Mouse (Mus musculus) lung, embryonic 16.5 days (tissue): ENCODE results near the gene Hoxa11. TPM values are rescaled to one million over a fixed set of nuclear protein-coding genes. Genes with fewer than 3 reads are reported as not detected.
A peak's percentile ranks its signal among the peaks of the same experiment; 100 is the strongest.

Source experiments
- ATAC-seq: fragments of 200-750 bp; cut with Nextera tagmentation; 2 replicates; pipeline ENCODE4 v1.8.0; 2017; ENCODE audit warnings: low read depth, mild to moderate bottlenecking, moderate library complexity
- H3K27ac ChIP-seq: fragments of 300-500 bp; sonication (generic); 2 replicates; pipeline ENCODE4 v1.5.1; 2014; ENCODE audit warnings: mild to moderate bottlenecking, control low read depth, low read length
- H3K27me3 ChIP-seq: fragments of 300-500 bp; sonication (generic); 2 replicates; pipeline ENCODE4 v1.6.1; 2014; ENCODE audit warnings: low read depth, low read length, mixed read lengths; ENCODE audit not compliant: control insufficient read depth, insufficient read depth
- H3K36me3 ChIP-seq: fragments of 300-500 bp; sonication (generic); 2 replicates; pipeline ENCODE4 v1.6.1; 2014; ENCODE audit warnings: low read length; ENCODE audit not compliant: control insufficient read depth, insufficient read depth
- H3K4me1 ChIP-seq: fragments of 300-500 bp; sonication (generic); replicated peaks from 2 replicates; pipeline ENCODE4 v1.6.1; 2014; ENCODE audit warnings: low read length, mixed read lengths; ENCODE audit not compliant: control insufficient read depth, insufficient read depth
- H3K4me2 ChIP-seq: fragments of 300-500 bp; sonication (generic); 2 replicates; pipeline ENCODE4 v1.6.1; 2014; ENCODE audit warnings: low read depth, low read length, control low read depth
- H3K4me3 ChIP-seq: fragments of 300-500 bp; sonication (generic); 2 replicates; pipeline ENCODE4 v1.5.1; 2014; ENCODE audit warnings: mild to moderate bottlenecking, low read length, control low read depth
- H3K9ac ChIP-seq: fragments of 300-500 bp; sonication (generic); 2 replicates; pipeline ENCODE4 v1.6.1; 2014; ENCODE audit warnings: low read length, control low read depth
- H3K9me3 ChIP-seq: fragments of 300-500 bp; sonication (generic); 2 replicates; pipeline ENCODE4 v1.6.1; 2016; ENCODE audit warnings: low read length; ENCODE audit not compliant: control insufficient read depth
- WGBS: fragments of 180-500 bp; shearing (Covaris S2); extraction: QIAGEN DNeasy Blood & Tissue Kit; methylation state at CpG from one replicate; pipeline ENCODE4 v1.1.7; 2014; 5-methylcytosine and 5-hydroxymethylcytosine counted together
- polyA plus RNA-seq: library from polyadenylated mRNA; unstranded; fragments of >200 nt; fragmentation: Nextera tagmentation; extraction: Ambion mirVana; gene quantifications from 2 replicates; pipeline ENCODE4 v1.2.1, GENCODE M21; 2015

Hoxa11 gene
- polyA plus RNA-seq, 1 experiment from 2014 or later, result not detected

- no peak overlapping the region for H3K27ac ChIP-seq
- H3K27me3 ChIP-seq, result peaks cover 96% of the 10 kb centered on the region
- peaks cover 2% of the 10 kb centered on the region; the same call in 1 of the 2 replicates for H3K4me1 ChIP-seq
- no peak overlapping the region for H3K9ac ChIP-seq
- 2% methylated on average over 23 of the region's 23 CpGs for WGBS
- no peaks in the 10 kb centered on the region for H3K36me3 ChIP-seq
- no peak overlapping the region for H3K4me2 ChIP-seq
- no peaks in the 10 kb centered on the region for H3K9me3 ChIP-seq
- ATAC-seq, result no peak
- no peak overlapping the region for H3K4me3 ChIP-seq
These were observed 1.1 kb downstream of the Hoxa11 start for GRCm38 (mm10) chr6:52244471-52245039.

GRCm38 (mm10) chr6:52243681-52244121, 1.9 kb downstream of the Hoxa11 start:
- Histone ChIP-seq H3K4me2 (no peak overlapping the region), H3K9ac (no peak overlapping the region), H3K4me1 (peaks cover 2% of the 10 kb centered on the region; the same call in 1 of the 2 replicates), H3K27ac (no peak overlapping the region), H3K27me3 (peaks cover 93% of the 10 kb centered on the region), H3K4me3 (no peak overlapping the region), H3K9me3 (no peaks in the 10 kb centered on the region), H3K36me3 (no peaks in the 10 kb centered on the region)
- no peak for ATAC-seq
- WGBS, result 0% methylated on average over 12 of the region's 12 CpGs

- H3K27me3 ChIP-seq, result peaks cover 90% of the 10 kb centered on the region
- H3K4me2 ChIP-seq, result no peak overlapping the region
- H3K4me3 ChIP-seq, result no peak overlapping the region
- no peak for ATAC-seq
- H3K36me3 ChIP-seq, result no peaks in the 10 kb centered on the region
- H3K9me3 ChIP-seq, result no peaks in the 10 kb centered on the region
- H3K9ac ChIP-seq, result no peak overlapping the region
- 7% methylated on average over 4 of the region's 4 CpGs for whole genome bisulfite sequencing
- peaks cover 2% of the 10 kb centered on the region; the same call in 1 of the 2 replicates for H3K4me1 ChIP-seq
- no peak overlapping the region for H3K27ac ChIP-seq
These were observed 2.7 kb downstream of the Hoxa11 start for GRCm38 (mm10) chr6:52242801-52243332.

- Histone ChIP-seq H3K9ac (no peak overlapping the region), H3K36me3 (no peaks in the 10 kb centered on the region), H3K27me3 (peaks cover 92% of the 10 kb centered on the region), H3K27ac (no peak overlapping the region), H3K4me1 (peaks cover 2% of the 10 kb centered on the region; the same call in 1 of the 2 replicates), H3K9me3 (no peaks in the 10 kb centered on the region), H3K4me3 (no peak overlapping the region), H3K4me2 (no peak overlapping the region)
- ATAC-seq, result no peak
- WGBS, result 9% methylated on average over 9 of the region's 9 CpGs
These were observed 4.5 kb downstream of the Hoxa11 start for GRCm38 (mm10) chr6:52241001-52241621.

GRCm38 (mm10) chr6:52240389-52241000, 5.1 kb downstream of the Hoxa11 start, which contains the start of gene Hoxa10:
Gene Hoxa10, minus strand, starts transcription at chr6:52240854.
- 0 out of 2 replicates have a peak within 1 kb of the TSS, but pooled peaks have one; percentile 6 for H3K4me3 ChIP-seq
- WGBS, result 2% methylated on average over 35 of the region's 35 CpGs
- H3K27me3 ChIP-seq, result peaks cover 92% of the 10 kb centered on the region
- H3K27ac ChIP-seq, result no peak within 1 kb of the TSS
- peaks cover 2% of the 10 kb centered on the region; the same call in 1 of the 2 replicates for H3K4me1 ChIP-seq
- H3K9me3 ChIP-seq, result no peaks in the 10 kb centered on the region
- peak within 1 kb of the TSS; percentile 15; the same call in 1 of the 2 replicates for H3K4me2 ChIP-seq
- no peaks in the 10 kb centered on the region for H3K36me3 ChIP-seq
- peak; percentile 77 for ATAC-seq
- H3K9ac ChIP-seq, result no peak within 1 kb of the TSS

GRCm38 (mm10) chr6:52239625-52240388, 5.8 kb downstream of the Hoxa11 start:
- ATAC-seq, result no peak
- Histone ChIP-seq H3K9ac (no peak overlapping the region), H3K36me3 (no peaks in the 10 kb centered on the region), H3K4me3 (no peak overlapping the region), H3K4me1 (no peaks in the 10 kb centered on the region; the same call in 1 of the 2 replicates), H3K4me2 (peak overlapping the region; percentile 15; the same call in 1 of the 2 replicates), H3K27ac (no peak overlapping the region), H3K27me3 (peaks cover 92% of the 10 kb centered on the region), H3K9me3 (no peaks in the 10 kb centered on the region)
- 3% methylated on average over 30 of the region's 30 CpGs for WGBS

- Histone ChIP-seq H3K9me3 (no peaks in the 10 kb centered on the region), H3K27ac (no peak overlapping the region), H3K27me3 (peaks cover 92% of the 10 kb centered on the region), H3K4me3 (no peak overlapping the region), H3K36me3 (no peaks in the 10 kb centered on the region), H3K4me1 (no peaks in the 10 kb centered on the region; the same call in 1 of the 2 replicates), H3K9ac (no peak overlapping the region), H3K4me2 (no peak overlapping the region)
- WGBS, result 5% methylated on average over 7 of the region's 7 CpGs
- ATAC-seq, result no peak
These were observed 6.6 kb downstream of the Hoxa11 start for GRCm38 (mm10) chr6:52238976-52239375.

- H3K9ac ChIP-seq, result no peak overlapping the region
- no peaks in the 10 kb centered on the region; the same call in 1 of the 2 replicates for H3K4me1 ChIP-seq
- no peaks in the 10 kb centered on the region for H3K9me3 ChIP-seq
- H3K4me2 ChIP-seq, result no peak overlapping the region
- WGBS, result 4% methylated on average over 7 of the region's 7 CpGs
- peaks cover 92% of the 10 kb centered on the region for H3K27me3 ChIP-seq
- ATAC-seq, result no peak
- no peak overlapping the region for H3K4me3 ChIP-seq
- no peak overlapping the region for H3K27ac ChIP-seq
- no peaks in the 10 kb centered on the region for H3K36me3 ChIP-seq
These were observed 7.5 kb downstream of the Hoxa11 start for GRCm38 (mm10) chr6:52238155-52238545.
